Mouse (Mus musculus) heart, postnatal 10 days (tissue): Measurements from ENCODE around the gene Pglyrp1. TPM values are rescaled to one million over a fixed set of nuclear protein-coding genes. Genes with fewer than 3 reads are reported as not detected.

Source experiments
- DNase-seq, 2 experiments: peaks; one replicate each; pipeline ENCODE4 v3.0.0; 2021
- intact Hi-C: fragments of 180-260 bp; cut with DNase I; formaldehyde crosslinking; loops from one replicate; pipeline ENCODE4 v1.15.1; 2025
- total RNA-seq, 2 experiments: library from RNA; stranded (reverse); gene quantifications; 2 replicates each; pipeline ENCODE4 v1.2.3; 2021

The Pglyrp1 gene
- total RNA-seq, 2 experiments from 2014 or later, result 2.0 to 2.8 TPM

- DNase-seq, result no peak
- intact Hi-C loops, result no loop called here
These were observed 13.0 kb downstream of the Pglyrp1 start for GRCm38 (mm10) chr7:18883991-18884744.

GRCm38 (mm10) chr7:18884745-18885422, 13.8 kb downstream of the Pglyrp1 start:
- intact Hi-C loops, result no loop called here
- DNase-seq, result no peak

GRCm38 (mm10) chr7:18886963-18887362, 15.8 kb downstream of the Pglyrp1 start:
- intact Hi-C loops, result no loop called here
- DNase-seq, result no peak

GRCm38 (mm10) chr7:18890848-18891247, 19.7 kb downstream of the Pglyrp1 start:
- intact Hi-C loops, result no loop called here
- DNase-seq, result no peak

- intact Hi-C loops, result no loop called here
- peak; percentile 87 to 91 for DNase-seq
These were observed 20.9 kb downstream of the Pglyrp1 start for GRCm38 (mm10) chr7:18891872-18892599.

GRCm38 (mm10) chr7:18893009-18893408, 21.9 kb downstream of the Pglyrp1 start:
- intact Hi-C loops, result no loop called here
- DNase-seq, result no peak

- peak; percentile 40 to 60 for DNase-seq
- intact Hi-C loops, result no loop called here
These were observed 22.7 kb downstream of the Pglyrp1 start for GRCm38 (mm10) chr7:18893651-18894430.

GRCm38 (mm10) chr7:18896536-18896935, 25.4 kb downstream of the Pglyrp1 start:
- peak; percentile 50 to 73 for DNase-seq
- intact Hi-C loops, result loop anchor here (2.0 to 5.0 kb wide), 3 partner anchors 24 to 128 kb away; partner anchors contain the start of gene Sympk

- DNase-seq, result no peak
- intact Hi-C loops, result no loop called here
These were observed 29.4 kb downstream of the Pglyrp1 start for GRCm38 (mm10) chr7:18900513-18900912.

- intact Hi-C loops, result no loop called here
These were observed 31.4 kb downstream of the Pglyrp1 start for GRCm38 (mm10) chr7:18902486-18902885.

GRCm38 (mm10) chr7:18904971-18905370, 33.8 kb downstream of the Pglyrp1 start:
- no peak for DNase-seq
- intact Hi-C loops, result no loop called here

More at GRCm38 (mm10) chr7:18902486-18902885, 31.4 kb downstream of the Pglyrp1 start:
- DNase-seq, result no peak

GRCm38 (mm10) chr7:18909797-18910196, 38.7 kb downstream of the Pglyrp1 start:
- intact Hi-C loops, result no loop called here
- no peak for DNase-seq

GRCm38 (mm10) chr7:18910241-18910831, 39.2 kb downstream of the Pglyrp1 start, which contains the start of gene Ccdc61:
Gene Ccdc61, minus strand, starts transcription at chr7:18910415.
- intact Hi-C loops, result no loop called here
- DNase-seq, result peak; percentile 98 to 99

- no peak for DNase-seq
- intact Hi-C loops, result no loop called here
These were observed 45.1 kb downstream of the Pglyrp1 start for GRCm38 (mm10) chr7:18916254-18916653.

- intact Hi-C loops, result no loop called here
- DNase-seq, result peak; percentile 50 to 57
These were observed 46.8 kb downstream of the Pglyrp1 start for GRCm38 (mm10) chr7:18917931-18918330.

- peak; percentile 43 to 56 for DNase-seq
- intact Hi-C loops, result loop anchor here (2.0 kb wide), 1 partner anchor 24 kb away; no protein-coding TSS in a partner anchor
These were observed 49.9 kb downstream of the Pglyrp1 start for GRCm38 (mm10) chr7:18921069-18921468.

GRCm38 (mm10) chr7:18922807-18923206, 51.7 kb downstream of the Pglyrp1 start:
- DNase-seq, result no peak
- intact Hi-C loops, result no loop called here

- intact Hi-C loops, result no loop called here
- DNase-seq, result no peak
These were observed 52.1 kb downstream of the Pglyrp1 start for GRCm38 (mm10) chr7:18923267-18923666.

- DNase-seq, result no peak
- intact Hi-C loops, result no loop called here
These were observed 52.6 kb downstream of the Pglyrp1 start for GRCm38 (mm10) chr7:18923711-18924191.

GRCm38 (mm10) chr7:18924321-18924720, 53.2 kb downstream of the Pglyrp1 start:
- DNase-seq, result no peak
- intact Hi-C loops, result no loop called here
